Mouse (Mus musculus): ENCODE measurements around the gene Mecr. TPM values are rescaled to one million over a fixed set of nuclear protein-coding genes. Genes with fewer than 3 reads are reported as not detected.
A peak's percentile ranks its signal among the peaks of the same experiment; 100 is the strongest.

Gene Mecr
- polyA plus RNA-seq, 1 experiment: 31.8 TPM

DNA sequence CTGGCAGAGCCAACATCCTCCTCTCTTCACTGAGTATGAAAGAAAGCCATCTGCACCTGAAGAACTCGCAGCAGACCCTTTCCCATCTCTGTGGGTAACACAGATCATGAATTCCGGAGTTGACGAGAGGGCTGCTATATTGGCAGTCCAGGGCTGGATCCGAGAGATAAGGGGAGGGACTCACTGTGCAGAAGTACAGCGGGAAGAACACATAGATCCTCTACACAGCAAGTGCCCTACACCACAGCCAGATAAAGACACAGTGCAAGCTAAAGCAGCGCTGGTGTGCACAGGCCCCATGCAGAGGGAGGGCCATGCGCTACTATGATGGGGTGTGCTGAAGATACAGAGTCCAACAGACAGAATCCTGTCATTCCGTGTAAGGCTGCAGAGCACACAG is 14.1 kb upstream of the Mecr start:
- TF ChIP-seq GATA1 (IDR thresholded peaks at IDR 0.05; ENCODE audit: low read length): peak; percentile 79

GRCm38 (mm10) chr4:131831546-131832045 is 11.7 kb upstream of the Mecr start:
- no peak for TF ChIP-seq GATA1 (IDR thresholded peaks at IDR 0.05; ENCODE audit: low read length)

GRCm38 (mm10) chr4:131832759-131833407 is 10.4 kb upstream of the Mecr start:
- no peak for TF ChIP-seq GATA1 (IDR thresholded peaks at IDR 0.05; ENCODE audit: low read length)

- TF ChIP-seq GATA1 (IDR thresholded peaks at IDR 0.05; ENCODE audit: low read length): no peak
Observed at GRCm38 (mm10) chr4:131833971-131834609, 9.2 kb upstream of the Mecr start.

DNA sequence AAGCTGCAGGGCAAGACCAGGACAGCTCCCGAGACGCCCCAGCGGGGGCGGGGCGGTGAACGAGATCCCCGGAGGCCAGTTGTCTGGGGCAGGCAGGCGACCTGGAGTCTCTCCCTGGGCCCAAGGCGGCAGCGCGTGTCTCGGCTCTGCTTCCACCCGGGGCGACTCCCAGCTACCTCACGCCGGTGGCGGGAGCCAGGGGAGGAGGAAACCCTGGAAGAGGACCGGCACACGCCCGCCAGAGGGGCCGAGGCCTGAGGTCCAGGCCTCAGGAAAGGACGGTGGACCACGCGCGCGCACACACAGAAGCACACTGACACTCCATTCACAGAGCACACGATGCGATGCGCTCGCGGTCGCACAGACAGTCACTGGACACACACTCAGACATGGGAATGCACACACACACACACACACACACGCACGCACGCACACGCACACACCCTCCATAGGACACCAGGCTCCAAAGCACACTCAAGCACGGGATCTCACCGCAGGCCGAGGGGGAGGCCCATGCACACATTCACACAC is 6.9 kb upstream of the Mecr start:
- TF ChIP-seq GATA1 (IDR thresholded peaks at IDR 0.05; ENCODE audit: low read length): no peak

GRCm38 (mm10) chr4:131836891-131837491 is 6.3 kb upstream of the Mecr start:
- TF ChIP-seq GATA1 (IDR thresholded peaks at IDR 0.05; ENCODE audit: low read length): no peak

GRCm38 (mm10) chr4:131837872-131838524 is 5.3 kb upstream of the Mecr start, which contains the start of gene Ptpru:
TSS of gene Ptpru (minus strand) at chr4:131838288.
- no peak for TF ChIP-seq GATA1 (IDR thresholded peaks at IDR 0.05; ENCODE audit: low read length)

- no peak for TF ChIP-seq GATA1 (IDR thresholded peaks at IDR 0.05; ENCODE audit: low read length)
Observed at GRCm38 (mm10) chr4:131845991-131846778, 2.9 kb downstream of the Mecr start.

DNA sequence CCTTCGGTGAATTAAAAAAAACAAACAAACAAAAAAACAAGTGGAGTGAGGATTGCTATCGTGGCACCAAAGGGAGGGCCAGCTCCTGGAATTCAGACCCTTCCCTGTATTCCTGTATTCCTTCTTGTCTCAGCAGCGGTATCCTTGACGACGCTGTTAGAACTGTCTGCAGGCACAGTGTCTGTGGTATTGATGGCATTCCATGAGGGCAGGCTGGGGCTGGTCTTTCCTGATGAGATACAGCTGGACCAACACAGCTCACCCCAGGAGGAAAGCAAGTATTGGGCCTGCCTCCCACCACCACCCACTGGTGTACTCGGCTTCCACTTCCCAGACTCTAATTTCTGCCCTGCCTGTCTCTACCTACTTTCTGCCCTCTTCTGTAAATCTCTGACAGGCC is 4.8 kb downstream of the Mecr start:
- no peak for TF ChIP-seq GATA1 (IDR thresholded peaks at IDR 0.05; ENCODE audit: low read length)

DNA sequence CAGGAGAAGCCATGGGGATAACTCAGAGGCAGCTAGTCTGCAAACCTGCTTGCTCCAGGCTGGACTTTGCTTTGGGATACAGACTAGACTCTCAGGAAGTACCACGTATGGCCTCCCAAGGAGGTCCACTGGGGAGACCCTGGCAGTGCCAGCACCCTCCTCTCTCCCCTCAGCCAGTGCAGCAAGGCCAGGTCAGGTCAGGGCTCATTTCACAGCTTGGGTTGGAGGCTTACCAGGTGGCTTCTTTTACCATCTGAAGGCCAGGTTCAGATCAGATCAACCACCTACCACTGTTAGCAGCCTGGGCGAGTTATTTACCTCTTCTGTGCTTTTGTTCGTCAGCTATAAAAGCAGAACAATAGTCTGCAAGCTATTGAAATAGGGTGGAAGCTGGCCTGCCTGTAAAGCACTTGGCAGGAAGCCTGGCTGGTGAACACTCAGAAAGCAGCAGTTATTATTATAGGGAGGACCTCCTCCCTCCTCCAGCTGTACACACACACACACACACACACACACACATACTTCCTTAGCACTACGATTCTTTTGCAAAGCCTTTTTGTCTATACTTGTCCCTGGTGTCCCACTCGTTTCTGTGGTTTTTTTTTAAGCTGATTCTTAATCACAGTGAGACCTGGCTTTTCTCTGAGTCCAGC is 6.8 kb downstream of the Mecr start:
- no peak for TF ChIP-seq GATA1 (IDR thresholded peaks at IDR 0.05; ENCODE audit: low read length)

- TF ChIP-seq GATA1 (IDR thresholded peaks at IDR 0.05; ENCODE audit: low read length): no peak
Observed at GRCm38 (mm10) chr4:131854950-131855349, 11.7 kb downstream of the Mecr start.

DNA sequence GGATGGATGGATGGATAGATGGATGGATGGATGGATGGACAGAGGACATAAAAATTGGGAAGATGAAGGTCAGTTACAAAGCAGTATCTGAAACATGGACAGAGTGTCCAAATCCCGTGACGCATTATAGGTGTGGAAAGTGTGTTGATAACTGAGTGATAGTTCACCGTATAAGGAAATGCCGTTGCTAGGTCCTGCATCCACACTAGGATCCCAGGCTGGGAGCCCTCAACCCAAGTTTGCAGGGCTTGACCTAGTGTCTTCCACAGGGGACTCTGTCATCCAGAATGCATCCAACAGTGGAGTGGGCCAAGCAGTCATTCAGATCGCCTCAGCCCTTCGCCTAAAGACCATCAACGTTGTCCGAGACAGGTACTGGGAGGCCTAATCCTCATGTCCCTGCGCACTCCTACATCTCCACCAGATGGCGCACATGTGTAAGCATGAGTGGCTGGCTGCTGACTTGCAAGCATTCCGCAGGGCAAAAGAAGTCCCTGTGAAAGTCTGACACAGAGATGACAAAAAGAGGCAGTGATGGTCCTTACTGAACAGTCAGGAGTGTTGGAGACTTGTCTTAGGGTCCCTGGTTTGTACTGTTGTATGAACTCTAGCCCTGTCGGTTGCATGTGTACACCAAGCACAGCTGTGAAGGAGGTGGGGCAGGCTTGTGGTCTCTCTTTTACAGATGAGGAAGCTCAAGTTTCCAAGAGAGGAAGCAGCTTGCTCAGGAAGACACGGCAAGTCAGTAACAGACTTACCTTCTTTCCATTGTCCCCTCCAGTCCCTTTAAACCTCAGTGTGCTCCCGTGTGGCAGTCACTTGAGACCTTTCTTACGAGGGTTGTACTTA is 17.4 kb downstream of the Mecr start:
- TF ChIP-seq GATA1 (IDR thresholded peaks at IDR 0.05; ENCODE audit: low read length): no peak

- no peak for TF ChIP-seq GATA1 (IDR thresholded peaks at IDR 0.05; ENCODE audit: low read length)
Observed at GRCm38 (mm10) chr4:131861341-131861739, 18.1 kb downstream of the Mecr start.
